Mouse (Mus musculus): ENCODE results near the gene Ap2a1. TPM values are rescaled to one million over a fixed set of nuclear protein-coding genes. Genes with fewer than 3 reads are reported as not detected.

Ap2a1 gene
- polyA plus RNA-seq, 1 experiment from 2014 or later: 29.5 TPM

DNA sequence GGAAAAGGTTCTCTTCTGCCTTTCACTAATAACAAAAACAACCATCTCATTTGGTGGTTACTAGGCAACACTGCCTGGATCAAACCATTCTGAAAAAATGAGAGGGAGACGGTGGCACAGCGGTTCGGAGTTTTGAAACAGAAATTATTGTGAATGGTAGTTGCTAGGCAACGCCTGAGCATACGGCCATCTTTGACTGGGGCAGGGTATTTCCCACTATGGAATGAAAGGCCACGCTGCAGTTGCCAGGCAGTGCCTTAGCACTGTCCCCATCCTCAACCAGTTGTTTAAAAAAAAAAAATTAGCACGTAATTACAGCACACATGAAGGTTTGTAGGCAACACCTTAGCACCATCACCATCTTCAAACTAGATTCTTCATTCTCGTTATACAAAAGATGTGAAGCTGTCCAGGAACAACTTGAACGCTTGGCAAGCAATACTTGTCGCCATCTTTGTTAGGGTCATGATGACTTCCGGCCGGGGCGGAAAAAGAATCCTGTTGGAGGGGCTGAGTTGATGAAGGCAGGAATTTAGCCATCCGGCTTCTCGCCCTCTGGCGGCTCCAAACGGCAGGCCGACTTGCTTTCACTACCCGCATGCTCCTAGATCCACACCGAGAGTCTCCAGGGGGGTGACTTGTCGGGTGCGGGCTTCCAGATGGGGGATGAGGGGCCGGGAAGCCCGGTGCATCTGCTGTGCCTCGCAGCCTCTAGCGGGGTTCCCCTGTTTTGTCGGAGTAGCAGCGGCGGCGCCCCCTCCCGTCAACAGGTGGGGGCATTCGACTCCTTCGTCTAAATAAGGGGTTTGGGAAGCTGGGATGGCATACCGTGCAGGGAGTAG, 33.5 kb downstream of the Ap2a1 start, which contains the start of gene Fuz:
Gene Fuz (plus strand): TSS at position 487 of the 842 bp plus-strand sequence.
- WGBS (ENCODE audit: insufficient replicate concordance): 1% methylated on average over 34 of the region's 34 CpGs
- peaks cover 29% of the 10 kb centered on the region for H3K4me1 ChIP-seq (ENCODE audit: insufficient read depth)

DNA sequence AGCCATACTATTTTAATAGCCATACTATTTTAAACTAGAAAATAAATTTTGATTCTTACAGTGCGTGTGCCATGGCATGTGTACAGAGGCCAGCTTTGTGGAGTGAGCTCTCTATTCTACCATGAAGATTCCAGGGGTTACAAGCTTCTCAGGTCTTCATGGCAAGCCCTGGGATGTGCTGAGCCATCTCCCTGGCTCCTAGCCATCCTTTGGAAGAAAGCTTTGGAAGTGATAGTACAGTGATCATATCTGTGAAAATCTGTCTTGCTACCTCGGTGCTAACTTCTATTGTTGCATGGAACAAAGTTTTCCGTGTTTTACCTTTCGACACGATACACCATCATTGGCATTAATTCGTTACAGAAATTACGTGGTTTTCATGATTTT, 34.1 kb downstream of the Ap2a1 start:
- WGBS (ENCODE audit: insufficient replicate concordance): 79% methylated on average over 7 of the region's 7 CpGs
- no peaks in the 10 kb centered on the region for H3K27me3 ChIP-seq (ENCODE audit: insufficient read depth, low read length)
- peak overlapping the region; percentile 63 for H3K4me3 ChIP-seq (ENCODE audit: low read depth, low read length)
- peaks cover 15% of the 10 kb centered on the region for H3K36me3 ChIP-seq (replicated peaks; ENCODE audit: insufficient read depth, low read length)
- no peak overlapping the region for H3K27ac ChIP-seq (ENCODE audit: low read depth)
- peak overlapping the region; percentile 84 for H3K4me2 ChIP-seq (ENCODE audit: low read depth, low read length)
- no peaks in the 10 kb centered on the region for H3K9me3 ChIP-seq (ENCODE audit: low read length)
- H3K9ac ChIP-seq (replicated peaks): no peak overlapping the region
- ATAC-seq (no peak), DNase-seq (no peak)
- H3K4me1 ChIP-seq (ENCODE audit: insufficient read depth): peaks cover 34% of the 10 kb centered on the region
- TF ChIP-seq EP300 (IDR thresholded peaks at IDR 0.05; ENCODE audit: low read depth): no peak

More for the DNA sequence above, 33.5 kb downstream of the Ap2a1 start, which contains the start of gene Fuz:
- ATAC-seq (peak; percentile 59), DNase-seq (peak; percentile 84)
- Histone ChIP-seq H3K4me3 (ENCODE audit: low read depth, low read length) (peak within 1 kb of the TSS; percentile 63), H3K4me2 (ENCODE audit: low read depth, low read length) (peak within 1 kb of the TSS; percentile 84), H3K27ac (ENCODE audit: low read depth) (peak within 1 kb of the TSS; percentile 64), H3K36me3 (replicated peaks; ENCODE audit: insufficient read depth, low read length) (peaks cover 18% of the 10 kb centered on the region), H3K9me3 (ENCODE audit: low read length) (no peaks in the 10 kb centered on the region), H3K27me3 (ENCODE audit: insufficient read depth, low read length) (no peaks in the 10 kb centered on the region), H3K9ac (replicated peaks) (peak within 1 kb of the TSS; percentile 71)
- peak; percentile 59 for TF ChIP-seq CTCF (IDR thresholded peaks at IDR 0.05; ENCODE audit: low read depth)
- TF ChIP-seq EP300 (IDR thresholded peaks at IDR 0.05; ENCODE audit: low read depth): no peak; the same call in 1 of the 2 replicates

DNA sequence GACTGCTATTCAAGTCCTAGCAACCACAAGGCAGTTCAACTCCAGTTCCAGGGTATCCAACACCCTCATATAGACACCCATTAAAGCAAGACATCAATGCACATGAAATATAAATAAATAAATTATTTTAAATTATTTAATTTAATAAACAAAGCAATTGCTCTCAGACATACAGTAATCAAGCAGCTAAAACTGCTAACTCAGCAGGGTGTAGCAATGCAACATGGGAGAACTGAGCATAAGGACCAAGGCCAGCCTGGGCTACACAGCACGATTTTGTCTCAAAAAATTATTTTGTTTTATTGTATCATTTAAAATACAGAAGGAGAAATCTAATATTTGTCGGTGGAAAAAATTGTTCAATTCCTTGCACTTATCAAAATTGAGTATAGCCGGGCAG, 35.1 kb downstream of the Ap2a1 start:
- H3K27ac ChIP-seq (ENCODE audit: low read depth): no peak overlapping the region
- H3K36me3 ChIP-seq (replicated peaks; ENCODE audit: insufficient read depth, low read length): 0 out of 2 replicates have a peak, but pooled peaks cover 5% of the 10 kb centered on the region
- DNase-seq (no peak), ATAC-seq (no peak)
- no peaks in the 10 kb centered on the region for H3K27me3 ChIP-seq (ENCODE audit: insufficient read depth, low read length)
- H3K4me2 ChIP-seq (ENCODE audit: low read depth, low read length): no peak overlapping the region
- no peak overlapping the region for H3K9ac ChIP-seq (replicated peaks)
- WGBS (ENCODE audit: insufficient replicate concordance): 82% methylated on average over 3 of the region's 3 CpGs
- TF ChIP-seq EP300 (IDR thresholded peaks at IDR 0.05; ENCODE audit: low read depth) (no peak), CTCF (IDR thresholded peaks at IDR 0.05; ENCODE audit: low read depth) (no peak)
- H3K9me3 ChIP-seq (ENCODE audit: low read length): no peaks in the 10 kb centered on the region
- H3K4me3 ChIP-seq (ENCODE audit: low read depth, low read length): no peak overlapping the region
- H3K4me1 ChIP-seq (ENCODE audit: insufficient read depth): peaks cover 38% of the 10 kb centered on the region

DNA sequence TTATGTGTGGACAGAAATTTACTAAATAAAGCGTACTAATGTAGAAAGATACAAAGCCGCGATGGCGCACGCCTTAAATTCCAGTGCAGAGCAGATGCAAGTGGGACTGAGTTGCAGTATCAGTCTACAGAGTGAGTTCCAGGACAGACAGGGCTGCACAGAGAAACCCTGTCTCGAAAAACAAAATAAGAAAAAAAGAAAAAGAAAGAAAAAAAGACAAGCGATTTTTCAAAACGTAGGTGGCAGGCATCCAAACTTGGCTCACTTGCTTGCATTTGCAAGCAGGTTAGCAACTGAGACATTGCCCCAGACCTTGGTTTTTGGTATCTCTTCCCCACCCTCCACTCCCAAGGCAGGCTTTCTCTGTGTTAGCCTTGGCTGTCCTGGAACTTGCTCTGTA, 36.1 kb downstream of the Ap2a1 start:
- Histone ChIP-seq H3K27ac (ENCODE audit: low read depth) (peak overlapping the region; percentile 53; the same call in 1 of the 2 replicates), H3K9me3 (ENCODE audit: low read length) (no peaks in the 10 kb centered on the region), H3K4me1 (ENCODE audit: insufficient read depth) (peaks cover 34% of the 10 kb centered on the region), H3K9ac (replicated peaks) (no peak overlapping the region), H3K27me3 (ENCODE audit: insufficient read depth, low read length) (no peaks in the 10 kb centered on the region), H3K4me3 (ENCODE audit: low read depth, low read length) (peak overlapping the region; percentile 82), H3K4me2 (ENCODE audit: low read depth, low read length) (peak overlapping the region; percentile 95; the same call in 1 of the 2 replicates), H3K36me3 (replicated peaks; ENCODE audit: insufficient read depth, low read length) (0 out of 2 replicates have a peak, but pooled peaks cover 6% of the 10 kb centered on the region)
- WGBS (ENCODE audit: insufficient replicate concordance): 50% methylated on average over 8 of the region's 8 CpGs
- ATAC-seq: no peak
- TF ChIP-seq EP300 (IDR thresholded peaks at IDR 0.05; ENCODE audit: low read depth) (no peak), CTCF (IDR thresholded peaks at IDR 0.05; ENCODE audit: low read depth) (no peak)
- no peak for DNase-seq

DNA sequence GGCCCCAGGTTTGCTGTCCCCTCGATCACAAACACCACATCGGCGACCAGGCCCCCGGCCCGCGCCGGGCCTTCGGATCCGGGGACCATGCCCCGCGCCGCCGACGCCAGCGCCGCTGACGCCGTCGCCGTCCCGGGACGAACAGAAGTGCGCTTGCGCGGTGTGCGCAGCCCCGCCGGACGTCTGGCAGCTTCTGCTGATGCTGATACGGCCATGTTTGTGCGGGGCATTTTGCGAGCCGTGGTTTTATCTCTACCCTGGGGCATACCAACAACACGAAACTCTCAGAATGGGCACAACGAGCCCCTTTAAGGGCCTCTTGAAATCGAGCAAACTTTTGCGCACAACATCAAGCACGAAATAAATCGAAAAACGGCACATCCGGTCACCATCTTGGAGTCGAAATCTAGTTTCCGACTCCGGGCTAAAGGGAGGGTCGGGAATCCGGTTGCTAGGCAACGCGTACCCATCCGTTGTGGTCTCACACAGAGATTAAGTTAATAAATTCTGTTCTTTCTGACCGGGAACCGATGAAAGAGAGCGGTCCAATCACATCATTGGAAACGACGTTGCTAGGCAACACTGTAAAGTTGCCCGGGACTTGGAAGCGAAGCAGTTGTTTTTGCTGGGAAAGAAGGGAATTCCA, 36.9 kb downstream of the Ap2a1 start, which contains the start of gene Med25:
Gene Med25 (minus strand): TSS at position 437 of the 646 bp plus-strand sequence.
- peaks cover 34% of the 10 kb centered on the region for H3K4me1 ChIP-seq (ENCODE audit: insufficient read depth)
- peak within 1 kb of the TSS; percentile 95 for H3K4me2 ChIP-seq (ENCODE audit: low read depth, low read length)
- H3K36me3 ChIP-seq (replicated peaks; ENCODE audit: insufficient read depth, low read length): 0 out of 2 replicates have a peak, but pooled peaks cover 6% of the 10 kb centered on the region
- H3K9ac ChIP-seq (replicated peaks): peak within 1 kb of the TSS; percentile 82
- H3K27ac ChIP-seq (ENCODE audit: low read depth): peak within 1 kb of the TSS; percentile 95
- under 1% methylated on average over 56 of the region's 56 CpGs for WGBS (ENCODE audit: insufficient replicate concordance)
- DNase-seq (peak; percentile 88), ATAC-seq (peak; percentile 78)
- no peaks in the 10 kb centered on the region for H3K9me3 ChIP-seq (ENCODE audit: low read length)
- peak within 1 kb of the TSS; percentile 82 for H3K4me3 ChIP-seq (ENCODE audit: low read depth, low read length)
- no peaks in the 10 kb centered on the region for H3K27me3 ChIP-seq (ENCODE audit: insufficient read depth, low read length)
- TF ChIP-seq CTCF (IDR thresholded peaks at IDR 0.05; ENCODE audit: low read depth): no peak

DNA sequence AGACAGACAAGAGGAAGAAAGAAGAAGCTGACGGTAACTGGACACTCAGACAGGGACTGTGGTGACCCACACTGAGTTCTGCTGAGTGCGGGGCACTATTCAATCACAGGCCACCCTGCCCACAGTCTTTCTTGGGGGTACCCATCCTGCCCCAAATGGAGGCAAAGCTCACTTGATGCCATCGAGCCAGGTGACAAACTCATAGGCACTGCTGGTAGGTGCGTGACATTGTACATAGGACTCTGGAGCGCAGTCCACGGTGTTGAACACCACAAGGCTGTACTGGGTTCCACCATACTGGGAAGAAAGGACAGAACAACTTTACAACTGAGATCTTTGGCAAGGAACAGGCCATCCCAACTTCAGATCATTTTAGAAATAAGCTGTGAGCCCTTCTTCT, 37.7 kb downstream of the Ap2a1 start:
- WGBS (ENCODE audit: insufficient replicate concordance): 15% methylated on average over 6 of the region's 6 CpGs
- Histone ChIP-seq H3K27ac (ENCODE audit: low read depth) (peak overlapping the region; percentile 95), H3K9ac (replicated peaks) (peak overlapping the region; percentile 82), H3K4me2 (ENCODE audit: low read depth, low read length) (peak overlapping the region; percentile 95), H3K9me3 (ENCODE audit: low read length) (no peaks in the 10 kb centered on the region), H3K4me3 (ENCODE audit: low read depth, low read length) (peak overlapping the region; percentile 82), H3K27me3 (ENCODE audit: insufficient read depth, low read length) (no peaks in the 10 kb centered on the region), H3K36me3 (replicated peaks; ENCODE audit: insufficient read depth, low read length) (peaks cover 6% of the 10 kb centered on the region; the same call in 1 of the 2 replicates), H3K4me1 (ENCODE audit: insufficient read depth) (peaks cover 34% of the 10 kb centered on the region)
- no peak for DNase-seq
- TF ChIP-seq CTCF (IDR thresholded peaks at IDR 0.05; ENCODE audit: low read depth) (no peak), EP300 (IDR thresholded peaks at IDR 0.05; ENCODE audit: low read depth) (no peak)
- ATAC-seq: peak; percentile 45

Measured in liver, postnatal 0 days (tissue).